Comparison of ENCODE assay signal across 8 mouse cellular contexts in the genomic region with DNA sequence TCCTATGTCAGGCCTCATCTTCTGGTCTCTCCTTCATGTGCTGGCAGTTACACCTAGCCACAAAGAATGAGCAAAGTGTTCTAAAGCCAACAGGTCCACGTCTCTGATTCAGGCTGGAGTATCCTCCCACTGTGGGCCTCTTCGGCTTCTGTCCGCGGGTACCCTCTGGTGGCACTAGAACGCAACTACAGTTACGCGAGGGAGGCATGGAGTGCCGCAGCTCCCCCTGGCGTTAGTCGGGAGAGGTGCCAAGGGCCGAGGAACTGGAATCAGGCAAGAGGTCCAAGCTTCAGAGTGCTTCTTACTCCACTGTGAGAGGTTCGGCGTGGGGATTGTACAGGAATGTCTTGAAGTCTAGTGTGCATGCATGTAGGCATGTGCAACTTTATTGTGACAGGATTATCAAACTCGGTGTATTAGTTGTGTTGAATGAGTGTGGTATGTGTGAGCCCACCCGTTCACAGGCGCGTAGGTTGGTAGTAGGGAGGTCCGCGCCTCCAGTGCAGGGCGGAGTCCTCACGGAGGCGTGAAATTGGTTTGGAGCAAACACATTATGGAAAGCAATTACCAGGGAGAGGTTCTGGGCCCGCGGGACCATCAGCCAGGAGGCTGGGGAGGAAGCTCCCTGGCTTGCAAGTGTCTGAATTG. TPM values are rescaled to one million over a fixed set of nuclear protein-coding genes. Genes with fewer than 3 reads are reported as not detected.
DNase-seq lines count a peak whose midpoint lies in the region; ATAC-seq lines count a peak whose summit lies in the region.

No protein-coding gene starts in this region.

- no peak overlapping the region for H3K4me3 ChIP-seq in hindbrain, embryonic 16.5 days (ENCODE audit: low read length)

- peak; percentile 75 for ATAC-seq in hindbrain, embryonic 16.5 days

- H3K4me2 ChIP-seq in hindbrain, embryonic 16.5 days (ENCODE audit: low read length): no peak overlapping the region

- DNase-seq in T-cell, adult 2 months (ENCODE audit: low spot score): peak; percentile 83
- DNase-seq in cerebellum, postnatal 14 days: peak; percentile 98 to 99
- DNase-seq in frontal cortex, postnatal 36 days (ENCODE audit: low spot score in 2 of 2): peak; percentile 94
- peak; percentile 91 to 92 for DNase-seq in layer of hippocampus, postnatal 36 days
- peak; percentile 90 for DNase-seq in lung, postnatal 25 days (ENCODE audit: low spot score)
- DNase-seq in retina, postnatal 7 days (ENCODE audit: low read depth, low spot score): peak; percentile 86
- DNase-seq in thymus, postnatal 4 days: peak; percentile 92

- 20% methylated on average over 24 of the region's 24 CpGs for WGBS in hindbrain, embryonic 16.5 days

- H3K36me3 ChIP-seq in hindbrain, embryonic 16.5 days (ENCODE audit: control insufficient read depth, insufficient read depth, low read length): no peaks in the 10 kb centered on the region

- no peak overlapping the region; the same call in 1 of the 2 replicates for H3K9ac ChIP-seq in hindbrain, embryonic 16.5 days (ENCODE audit: low read depth, low read length)

- H3K9me3 ChIP-seq in hindbrain, embryonic 16.5 days (ENCODE audit: control insufficient read depth, low read length): no peaks in the 10 kb centered on the region

- no peak overlapping the region for H3K27ac ChIP-seq in hindbrain, embryonic 16.5 days (ENCODE audit: low read depth, low read length)

- H3K4me1 ChIP-seq in hindbrain, embryonic 16.5 days (ENCODE audit: control insufficient read depth, insufficient read depth, low read depth, low read length): peaks cover 13% of the 10 kb centered on the region

- peaks cover 24% of the 10 kb centered on the region for H3K27me3 ChIP-seq in hindbrain, embryonic 16.5 days (replicated peaks; ENCODE audit: control insufficient read depth, insufficient read depth, low read length)

RNA-seq across cellular contexts. Expression of a gene that starts 3.2 kb away (rescaled TPM):
- 2.3 and 3.0 TPM in 2 replicates for polyA plus RNA-seq in hindbrain, embryonic 16.5 days (2015; fragmentation: Nextera tagmentation; extraction: Ambion mirVana)
- not detected for total RNA-seq in layer of hippocampus, postnatal 36 days (2021)

RNA-seq across cellular contexts. Expression of a gene that starts 10.6 kb away (rescaled TPM):
- 0.18 and 0.21 TPM in 2 replicates for polyA plus RNA-seq in hindbrain, embryonic 16.5 days (2015; fragmentation: Nextera tagmentation; extraction: Ambion mirVana)
- total RNA-seq in layer of hippocampus, postnatal 36 days (2021): under 1 TPM in 1 of 2 experiments, not detected in 1; 0.25 TPM

RNA-seq across cellular contexts. Expression of a gene that starts 26.4 kb away (rescaled TPM):
- polyA plus RNA-seq in hindbrain, embryonic 16.5 days (2015; fragmentation: Nextera tagmentation; extraction: Ambion mirVana): 0.13 and 0.15 TPM in 2 replicates
- total RNA-seq in layer of hippocampus, postnatal 36 days (2021): not detected

RNA-seq across cellular contexts. Expression of a gene that starts 47.1 kb away (rescaled TPM):
- 80.9 and 84.8 TPM in 2 replicates for polyA plus RNA-seq in hindbrain, embryonic 16.5 days (2015; fragmentation: Nextera tagmentation; extraction: Ambion mirVana)
- total RNA-seq in layer of hippocampus, postnatal 36 days (2021): 10 to 100 TPM; 74.5 to 77.3 TPM

RNA-seq across cellular contexts. Expression of a gene that starts 56.4 kb away (rescaled TPM):
- polyA plus RNA-seq in hindbrain, embryonic 16.5 days (2015; fragmentation: Nextera tagmentation; extraction: Ambion mirVana): 20.6 and 21.9 TPM in 2 replicates
- 10 to 100 TPM; 58.0 to 61.2 TPM for total RNA-seq in layer of hippocampus, postnatal 36 days (2021)
